Mouse (Mus musculus) cortical plate, adult 2 months (tissue): ENCODE measurements at regions not wholly inside any gene's neighbourhood (a gene's known extent, or its start where the extent isn't known, plus 50 kb on each side); places are given as distances from the start of the nearest gene placed in this dataset.

Experiments used
- CTCF ChIP-seq: fragments of 200-500 bp; IDR thresholded peaks from 2 replicates; pipeline ENCODE4 v1.5.1; 2011; ENCODE audit warnings: mild to moderate bottlenecking, control low read depth, low read length; ENCODE audit not compliant: insufficient read depth; ENCODE audit errors: extremely low read depth
- POLR2A ChIP-seq: fragments of 200-500 bp; IDR thresholded peaks from 2 replicates; pipeline ENCODE4 v1.6.1; 2011; ENCODE audit warnings: mild to moderate bottlenecking, low read length, control low read depth; ENCODE audit not compliant: insufficient read depth; ENCODE audit errors: extremely low read depth

- TF ChIP-seq CTCF, result no peak
- TF ChIP-seq POLR2A, result no peak
Measured at GRCm38 (mm10) chr10:122193343-122193742, 96.2 kb upstream of the Rxylt1 start.
